Mouse (Mus musculus): Measurements from ENCODE around the gene Preb. TPM values are rescaled to one million over a fixed set of nuclear protein-coding genes. Genes with fewer than 3 reads are reported as not detected.
A peak's percentile ranks its signal among the peaks of the same experiment; 100 is the strongest.

Gene Preb
- total RNA-seq, 2 experiments from 2014 or later: 125 to 133 TPM

GRCm38 (mm10) chr5:30912156-30912555 lies 48.0 kb downstream of the Preb start:
- intact Hi-C loops (cut with DNase I): no loop called here
- no peak for DNase-seq (ENCODE audit: low spot score in 2 of 2)

- no peak for DNase-seq (ENCODE audit: low spot score in 2 of 2)
- intact Hi-C loops (cut with DNase I): no loop called here
Measured at GRCm38 (mm10) chr5:30910481-30910880, 49.7 kb downstream of the Preb start.

DNA sequence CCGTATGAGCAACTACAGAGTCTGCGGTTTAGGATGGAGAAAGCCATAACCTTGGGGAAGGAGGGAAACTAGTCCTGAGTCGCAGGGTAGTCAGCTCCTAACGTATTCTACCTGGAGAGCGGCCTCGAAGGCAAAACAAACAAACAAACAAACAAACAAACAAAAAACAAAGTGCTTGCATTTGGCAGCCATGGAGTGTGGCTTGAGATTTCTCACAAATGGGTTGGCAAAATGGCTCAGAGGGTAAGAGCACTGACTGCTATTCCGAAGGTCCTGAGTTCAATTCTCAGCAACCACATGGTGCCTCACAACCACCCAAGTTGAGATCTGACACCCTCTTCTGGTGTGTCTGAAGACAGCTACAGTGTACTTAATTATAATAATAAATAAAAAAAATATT lies 50.3 kb downstream of the Preb start:
- no peak for DNase-seq (ENCODE audit: low spot score in 2 of 2)
- intact Hi-C loops (cut with DNase I): no loop called here

DNA sequence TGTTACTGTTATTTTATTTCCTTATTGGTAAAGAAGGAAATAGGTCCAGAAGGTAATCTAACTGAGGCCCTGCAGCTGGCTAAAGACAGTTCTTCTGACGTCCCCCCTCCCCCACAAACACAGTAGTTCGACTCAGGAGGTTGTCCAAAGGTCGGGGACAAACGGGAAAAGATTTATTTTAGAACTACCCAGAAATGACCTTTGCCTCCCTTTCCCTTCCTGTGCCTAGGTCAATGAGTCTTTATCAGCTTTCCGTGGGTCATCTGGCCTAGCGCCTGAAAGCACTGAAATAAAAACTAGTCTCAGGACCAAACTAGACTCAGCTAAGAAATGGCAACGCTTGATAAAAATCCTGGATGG lies 50.9 kb downstream of the Preb start:
- no peak for DNase-seq (ENCODE audit: low spot score in 2 of 2)
- intact Hi-C loops (cut with DNase I): no loop called here

DNA sequence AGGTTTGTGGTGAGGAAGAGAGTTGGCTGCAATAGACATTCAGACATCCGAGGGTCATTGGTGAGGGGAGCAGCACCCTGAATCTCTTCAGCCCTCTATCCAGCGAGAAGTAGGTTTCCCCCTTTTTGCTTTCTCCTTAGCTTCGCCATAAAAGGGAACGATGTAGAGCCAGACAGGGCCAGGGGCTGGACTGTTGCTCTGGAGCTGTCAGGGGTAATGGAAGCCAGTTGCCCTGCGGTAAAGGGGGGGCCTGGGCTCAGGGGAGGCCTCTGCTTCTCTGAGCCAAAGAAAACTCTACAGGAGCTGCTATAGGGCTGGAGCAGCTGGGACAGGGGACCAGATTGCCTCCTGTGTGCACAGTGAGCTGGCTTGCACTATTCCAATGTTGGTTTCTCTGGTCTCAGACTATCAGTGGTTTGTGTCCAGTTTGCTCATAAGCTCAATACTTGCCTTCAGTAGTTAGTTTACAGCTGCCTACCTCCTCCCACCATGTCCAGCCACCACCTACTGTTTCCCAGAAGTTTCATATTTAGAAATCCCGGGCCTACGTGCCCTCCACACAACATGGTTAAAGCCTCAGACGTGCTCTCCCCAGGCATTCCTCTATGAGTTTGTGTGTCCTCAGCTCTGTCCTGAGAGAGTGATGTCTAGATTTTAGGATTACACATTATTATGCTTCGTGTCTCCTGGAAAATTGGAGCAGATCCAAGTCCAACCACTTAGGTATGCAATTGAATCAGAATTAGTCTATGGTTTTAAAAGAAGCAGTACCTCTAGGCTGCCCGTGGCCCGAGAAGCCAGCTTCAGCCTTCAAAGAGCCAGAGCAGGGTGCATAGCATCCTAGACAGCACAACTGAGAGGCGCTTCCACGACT lies 51.5 kb downstream of the Preb start:
- intact Hi-C loops (cut with DNase I): no loop called here
- DNase-seq (ENCODE audit: low spot score in 2 of 2): no peak

DNA sequence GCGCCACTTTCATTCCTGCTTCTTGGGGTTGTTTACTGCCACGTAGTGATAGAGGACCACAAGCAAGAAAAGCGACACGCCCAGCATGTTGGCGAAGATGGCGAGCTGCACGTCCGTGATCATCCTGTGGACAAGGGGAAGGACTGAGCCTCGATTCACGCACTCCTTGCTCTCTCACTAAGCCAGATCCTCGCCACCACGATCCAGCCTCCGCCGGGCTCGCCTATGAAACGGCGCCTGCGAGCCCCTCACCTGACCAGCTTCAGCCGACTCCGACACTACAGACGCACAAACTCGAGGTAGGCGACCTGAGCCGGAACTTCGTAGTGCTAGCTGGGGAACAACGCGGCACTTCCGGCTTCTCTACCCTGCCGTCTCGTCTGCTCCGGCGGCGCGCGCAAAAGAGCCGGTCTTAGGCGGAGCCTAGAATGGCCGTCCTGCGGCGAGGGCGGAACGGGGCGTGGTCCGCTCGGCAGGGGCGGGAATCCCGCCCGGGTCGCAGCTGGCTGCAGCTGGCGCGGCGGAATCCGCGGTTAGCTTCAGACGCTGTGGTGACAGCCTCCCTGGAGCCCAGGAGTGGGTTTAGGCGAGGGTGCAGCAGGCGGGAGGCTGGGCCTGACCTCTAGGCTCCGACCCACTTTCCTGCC lies 52.6 kb downstream of the Preb start, which contains the start of gene Ost4:
Ost4 (minus strand) TSS at position 376 of the 647 bp plus-strand sequence.
- intact Hi-C loops (cut with DNase I): loop anchor here (1.0 to 2.0 kb wide), 2 partner anchors 19 to 39 kb away; partner anchors contain the start of genes Agbl5 and Tmem214
- peak; percentile 96 to 98 for DNase-seq (ENCODE audit: low spot score in 2 of 2)

- intact Hi-C loops (cut with DNase I): no loop called here
- DNase-seq (ENCODE audit: low spot score in 2 of 2): no peak
Measured at GRCm38 (mm10) chr5:30901860-30902259, 58.3 kb downstream of the Preb start.

Other genes starting within 250 kb of the Preb start
- 10 to 100 TPM; 27.7 to 31.5 TPM for gene Dpysl5, start 248.8 kb downstream of the Preb start, total RNA-seq (2021)
- 100 to 1,000 TPM; 210 to 224 TPM for gene Mapre3, start 145.7 kb downstream of the Preb start, total RNA-seq (2021)
- gene Tmem214, start 92.3 kb downstream of the Preb start, total RNA-seq (2021): 10 to 100 TPM; 65.5 to 71.3 TPM
- 10 to 100 TPM; 14.3 to 17.8 TPM for gene Agbl5, start 71.7 kb downstream of the Preb start, total RNA-seq (2021)
- gene Ost4, start 52.6 kb downstream of the Preb start, total RNA-seq (2021): 100 to 1,000 TPM in 1 of 2 experiments, 10 to 100 TPM in 1; 98.1 to 103 TPM
- 1 to 10 TPM; 2.1 to 2.3 TPM for gene Emilin1, start 47.0 kb downstream of the Preb start, total RNA-seq (2021)
- 10 to 100 TPM; 15.1 to 15.9 TPM for gene Khk, start 38.9 kb downstream of the Preb start, total RNA-seq (2021)
- 10 to 100 TPM; 24.8 to 27.7 TPM for gene Cgref1, start 14.8 kb downstream of the Preb start, total RNA-seq (2021)
- under 1 TPM; 0.16 to 0.25 TPM for gene Tcf23, start 8.3 kb upstream of the Preb start, total RNA-seq (2021)
- 10 to 100 TPM; 70.8 to 71.4 TPM for gene Atraid, start 88.0 kb upstream of the Preb start, total RNA-seq (2021)
- gene Slc5a6, start 88.6 kb upstream of the Preb start, total RNA-seq (2021): 10 to 100 TPM; 12.4 to 16.7 TPM
- gene Cad, start 94.4 kb upstream of the Preb start, total RNA-seq (2021): 10 to 100 TPM; 17.4 to 25.5 TPM
- not detected for gene Dnajc5g, start 145.9 kb upstream of the Preb start, total RNA-seq (2021)
- 100 to 1,000 TPM; 163 to 170 TPM for gene Slc30a3, start 147.9 kb upstream of the Preb start, total RNA-seq (2021)
- gene Trim54, start 156.4 kb upstream of the Preb start, total RNA-seq (2021): 1 to 10 TPM; 2.5 to 4.0 TPM
- gene Ucn, start 178.5 kb upstream of the Preb start, total RNA-seq (2021): 1 to 10 TPM; 1.5 to 2.2 TPM
- 10 to 100 TPM; 47.5 to 48.6 TPM for gene Mpv17, start 193.9 kb upstream of the Preb start, total RNA-seq (2021)
- gene Gm29609, start 219.6 kb upstream of the Preb start, total RNA-seq (2021): 1 to 10 TPM; 3.5 to 3.8 TPM
- 10 to 100 TPM; 53.3 to 57.8 TPM for gene Gtf3c2, start 219.8 kb upstream of the Preb start, total RNA-seq (2021)
- 10 to 100 TPM; 72.2 to 75.5 TPM for gene Snx17, start 232.9 kb upstream of the Preb start, total RNA-seq (2021)
- 10 to 100 TPM; 39.0 to 44.2 TPM for gene Eif2b4, start 233.1 kb upstream of the Preb start, total RNA-seq (2021)
- gene Zfp513, start 241.9 kb upstream of the Preb start, total RNA-seq (2021): 10 to 100 TPM; 27.1 to 27.3 TPM

All from left cerebral cortex, postnatal 25 days (tissue).